Mouse (Mus musculus) CD8-positive naive resting alpha-beta T cell, adult 2 months (primary cell): ENCODE data around the gene Gm45837.
"Not testable (repeated sequence)": the region's sequence is repeated elsewhere in the genome, so short reads cannot be mapped to it uniquely, and the experiment has no call there.

Experiments used
- DNase-seq, 2 experiments: peaks; one replicate each; pipeline ENCODE4 v3.0.0; 2022; ENCODE audit warnings: low read depth in 2 of 2, low spot score in 2 of 2

Gene Gm45837

GRCm38 (mm10) chr7:101541734-101542133 is 131.0 kb downstream of the Gm45837 start:
- DNase-seq, result no peak

- DNase-seq, result peak; percentile 60 to 67
Measured at GRCm38 (mm10) chr7:101547651-101548050, 137.0 kb downstream of the Gm45837 start.

- no peak for DNase-seq
Measured at GRCm38 (mm10) chr7:101549266-101549665, 138.6 kb downstream of the Gm45837 start.

- peak in 1 of 2 experiments; percentile 30 for DNase-seq
Measured at GRCm38 (mm10) chr7:101550686-101551485, 140.2 kb downstream of the Gm45837 start.

GRCm38 (mm10) chr7:101551530-101551929 is 140.8 kb downstream of the Gm45837 start:
- no peak for DNase-seq

- DNase-seq, result peak in 1 of 2 experiments; percentile 61
Measured at GRCm38 (mm10) chr7:101555473-101555872, 144.8 kb downstream of the Gm45837 start.

GRCm38 (mm10) chr7:101557391-101557790 is 146.7 kb downstream of the Gm45837 start:
- no peak for DNase-seq

GRCm38 (mm10) chr7:101559393-101559792 is 148.7 kb downstream of the Gm45837 start:
- not testable (repeated sequence) for DNase-seq
